Mouse (Mus musculus) cerebellum, adult 9-11 months (tissue): Measurements from ENCODE around the gene Gm49450.

Source experiments
- DNase-seq: peaks from one replicate; pipeline ENCODE4 v3.0.0; 2022

Gm49450 gene

DNA sequence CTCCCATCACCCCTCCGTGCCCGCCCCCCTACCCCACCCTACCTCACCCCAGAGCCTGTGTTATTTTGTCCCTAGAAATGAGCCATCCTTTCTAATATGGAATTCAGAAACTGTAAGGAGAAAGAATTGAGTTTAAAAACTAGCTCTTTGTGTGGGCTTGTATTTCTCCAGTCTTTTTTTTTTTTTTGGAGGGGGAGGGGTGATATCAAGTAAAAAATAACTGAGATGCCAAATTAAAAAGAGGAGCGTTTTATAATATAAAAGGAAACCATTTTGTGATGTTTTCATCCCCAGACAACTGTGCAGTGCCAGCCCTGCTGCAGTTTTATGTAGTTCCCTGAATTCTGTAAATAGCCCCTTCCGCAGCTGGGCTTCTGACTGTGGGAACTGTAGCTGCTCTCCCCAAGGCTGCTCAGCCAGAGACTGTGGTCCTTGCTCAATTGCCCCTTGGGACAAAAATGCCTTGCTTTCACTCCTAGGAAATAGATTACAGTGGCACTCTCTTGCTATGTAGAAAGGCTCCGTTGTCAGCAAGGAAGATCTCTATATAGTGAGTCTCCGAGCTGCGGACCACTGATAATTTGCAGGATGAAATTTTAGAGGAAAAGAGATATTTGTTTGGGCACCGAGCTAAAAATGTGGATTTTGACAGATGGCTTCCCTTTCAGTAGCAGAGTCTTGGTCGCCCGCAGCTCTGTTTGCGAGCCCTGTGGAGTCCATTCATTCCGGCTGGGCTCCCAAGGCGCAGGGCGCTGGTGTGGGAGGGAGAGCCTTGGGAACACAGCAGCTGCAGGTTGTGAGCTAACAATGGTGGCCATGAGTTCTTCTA is 1.3 kb upstream of the Gm49450 start:
- DNase-seq, result peak; percentile 67

DNA sequence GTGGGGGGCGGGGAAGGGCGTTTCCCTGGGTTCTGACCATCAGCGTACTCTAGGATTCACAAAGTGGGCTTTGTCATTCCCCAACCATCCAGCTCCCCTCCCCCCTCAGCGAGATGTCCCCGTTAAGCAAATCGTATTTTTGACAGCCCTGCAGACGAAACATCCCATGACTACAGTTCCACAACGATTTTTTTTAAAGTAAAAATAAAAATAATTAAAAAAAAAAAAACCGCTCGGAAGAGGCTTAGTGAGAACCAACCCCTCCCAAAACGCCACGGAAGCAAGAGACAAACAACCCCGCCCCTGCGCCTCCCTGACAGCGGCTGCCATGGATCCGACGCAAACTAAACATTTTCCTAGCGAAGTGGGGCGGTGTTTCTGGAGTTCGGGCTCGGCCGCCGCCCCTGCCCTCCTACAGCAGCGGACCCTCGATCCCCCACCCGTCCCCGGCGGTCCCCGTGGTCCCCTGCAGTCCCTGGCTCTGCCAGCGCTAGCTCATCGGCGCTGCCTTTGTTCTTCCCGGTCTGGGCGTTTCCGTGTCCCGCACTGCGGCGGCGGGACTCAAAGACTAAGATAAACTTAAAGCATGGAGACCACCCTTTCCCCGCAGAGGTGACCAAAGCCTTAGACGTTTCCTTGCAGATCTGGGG is 475 bp downstream of the Gm49450 start:
- peak; percentile 85 for DNase-seq

DNA sequence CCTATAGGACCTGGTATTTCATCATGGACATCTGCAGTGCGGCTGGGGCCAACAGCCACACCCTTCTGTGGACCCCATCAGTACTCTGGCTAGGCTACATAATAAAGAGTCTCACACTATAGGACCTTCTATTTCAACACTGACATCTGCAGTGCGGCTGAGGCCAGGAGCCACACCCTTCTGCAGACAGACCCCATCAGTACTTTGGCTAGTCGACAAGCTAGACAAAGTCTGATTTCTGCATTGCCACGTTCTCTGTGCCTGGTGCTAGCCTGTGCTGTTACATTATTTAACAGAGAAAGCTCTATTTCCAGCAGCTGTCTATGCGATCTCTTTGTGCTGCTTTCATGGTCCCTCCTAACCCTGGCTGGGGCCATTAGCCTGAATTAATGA is 1.3 kb downstream of the Gm49450 start:
- DNase-seq, result no peak

DNA sequence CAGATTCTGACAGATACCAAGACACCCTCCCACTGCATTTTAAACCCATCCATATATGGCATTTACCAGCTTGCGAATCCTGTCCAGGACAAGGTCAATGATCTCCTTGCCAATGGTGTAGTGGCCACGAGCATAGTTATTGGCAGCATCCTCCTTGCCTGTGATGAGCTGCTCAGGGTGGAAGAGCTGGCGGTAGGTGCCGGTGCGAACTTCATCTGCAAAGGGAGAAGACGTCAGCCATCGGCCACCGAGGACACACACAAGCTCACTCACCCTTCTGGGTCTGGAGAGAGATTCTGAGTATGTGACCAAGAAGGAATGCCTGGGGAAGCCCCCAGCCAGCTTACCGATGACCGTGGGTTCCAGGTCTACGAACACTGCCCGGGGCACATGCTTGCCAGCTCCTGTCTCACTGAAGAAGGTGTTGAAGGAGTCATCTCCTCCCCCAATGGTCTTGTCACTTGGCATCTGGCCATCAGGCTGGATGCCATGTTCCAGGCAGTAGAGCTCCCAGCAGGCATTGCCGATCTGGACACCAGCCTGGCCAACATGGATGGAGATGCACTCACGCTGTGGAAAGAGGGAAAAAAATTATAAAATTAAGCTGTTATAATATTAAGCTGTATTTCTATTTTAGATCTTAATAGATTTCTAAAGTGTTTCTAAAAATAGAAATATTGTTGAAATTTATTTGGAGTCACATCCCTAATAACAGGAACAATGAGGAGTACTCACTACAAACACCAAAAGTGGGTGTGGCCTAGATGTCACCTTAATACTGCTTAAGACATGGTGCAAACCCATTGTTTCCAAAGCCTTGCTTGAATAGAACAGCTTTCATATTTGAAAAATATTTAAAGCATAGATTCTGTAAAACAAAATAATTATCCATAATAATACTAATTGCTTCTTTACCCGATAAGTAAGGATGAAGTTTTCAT is 2.0 kb downstream of the Gm49450 start:
- DNase-seq, result peak; percentile 65

DNA sequence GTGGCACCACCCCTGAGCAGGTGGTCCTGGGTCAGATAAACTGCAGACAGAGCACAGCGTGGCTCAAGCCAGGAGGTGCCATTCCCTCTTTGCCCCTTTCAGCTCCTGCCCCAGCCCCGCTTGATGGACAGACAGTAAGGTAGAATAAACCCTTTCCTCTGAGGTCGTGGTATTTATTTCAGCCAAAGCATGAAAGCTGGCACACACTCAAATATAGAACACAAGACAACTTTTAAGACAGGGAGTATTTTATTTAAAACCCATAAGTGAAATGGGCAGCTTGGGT is 3.8 kb downstream of the Gm49450 start:
- DNase-seq, result no peak

DNA sequence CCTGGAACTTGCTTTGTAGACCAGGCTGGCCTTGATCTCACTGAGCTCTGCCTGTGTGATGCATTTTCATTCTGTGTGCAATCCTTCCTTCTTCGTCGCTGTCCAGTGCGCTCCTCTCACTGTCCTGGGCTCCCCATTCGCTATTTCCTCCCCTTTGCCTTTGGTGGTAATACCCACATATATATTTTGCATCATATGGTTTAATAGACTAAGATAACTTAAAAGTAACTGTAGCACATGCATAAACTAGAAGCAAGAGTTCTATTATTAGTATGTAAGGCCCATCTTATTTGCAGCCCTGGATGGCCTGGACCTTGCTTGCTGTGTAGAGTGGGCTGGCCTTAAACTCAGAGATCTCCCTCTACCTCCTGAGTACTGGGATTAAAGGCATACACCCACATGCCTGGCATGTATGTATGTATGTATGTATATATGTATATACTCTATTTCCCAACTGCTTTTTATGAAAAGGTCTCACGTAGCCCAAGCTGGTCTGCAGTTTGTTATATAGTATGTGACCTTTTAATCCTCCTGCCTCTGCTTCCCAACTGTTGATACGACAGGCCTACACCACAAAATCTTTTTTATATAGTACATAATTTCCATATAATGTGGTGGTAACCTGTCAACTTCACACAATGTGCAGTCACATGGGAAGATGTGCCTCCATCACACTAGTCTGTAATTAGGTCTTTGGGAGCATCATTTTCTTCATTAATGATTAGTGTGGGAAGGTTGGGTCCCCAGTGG is 4.3 kb downstream of the Gm49450 start:
- DNase-seq, result no peak

DNA sequence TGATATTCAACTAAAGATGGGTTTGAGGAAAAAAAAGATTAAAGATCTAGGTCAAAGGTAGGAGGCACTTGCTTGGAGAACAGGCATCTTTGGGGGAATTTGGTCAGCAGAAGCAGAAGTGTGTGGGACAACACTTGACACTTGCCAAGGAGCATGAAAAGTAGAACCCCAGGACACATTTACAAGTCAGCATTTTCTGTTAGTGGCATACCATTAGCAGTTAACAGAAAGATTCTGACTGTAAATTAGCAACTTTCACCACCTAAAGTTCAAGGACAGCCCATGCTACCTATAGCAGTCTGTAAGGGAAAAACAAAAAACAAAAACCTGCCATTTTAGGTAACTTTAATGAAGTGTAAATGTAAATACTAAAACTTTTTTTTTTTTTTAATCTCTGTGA is 5.0 kb downstream of the Gm49450 start:
- no peak for DNase-seq

DNA sequence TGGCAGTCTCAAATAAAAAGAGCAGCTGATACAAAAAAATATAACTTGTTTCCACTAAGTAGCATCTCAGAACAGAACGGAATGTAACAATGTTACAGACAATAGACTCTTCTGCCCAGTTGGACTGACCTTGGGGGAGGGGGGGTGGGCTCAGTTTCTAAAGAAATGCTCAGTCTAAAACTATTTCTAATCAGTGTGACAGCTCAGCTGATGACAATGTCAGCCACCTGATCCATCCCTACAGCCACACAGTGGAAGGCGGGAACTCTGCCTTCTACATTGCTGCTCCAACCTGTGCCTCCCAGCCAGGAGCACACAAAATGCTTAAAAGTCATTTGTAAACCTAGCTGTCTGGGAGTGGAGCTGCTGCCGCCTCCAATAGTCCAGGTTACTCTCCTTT is 5.5 kb downstream of the Gm49450 start:
- no peak for DNase-seq

DNA sequence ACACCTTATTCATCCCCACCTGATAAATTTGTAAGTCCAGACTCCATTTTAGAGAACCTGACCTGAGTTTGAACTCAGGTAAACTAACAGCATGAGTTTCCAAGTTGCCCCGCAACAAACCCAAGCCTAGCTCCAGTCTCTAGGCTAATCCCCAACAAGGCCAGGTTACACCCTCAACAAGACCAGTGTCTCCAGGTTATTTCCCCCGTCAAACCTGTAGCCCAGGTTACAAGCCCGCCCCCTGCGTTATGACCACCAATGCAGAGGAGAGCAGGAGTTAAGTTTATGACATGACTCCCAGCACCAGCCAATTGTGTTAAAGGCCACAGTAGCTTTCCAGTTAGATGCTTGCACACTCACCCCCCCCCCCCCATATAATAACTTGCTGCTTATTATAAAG is 10.2 kb downstream of the Gm49450 start:
- no peak for DNase-seq

DNA sequence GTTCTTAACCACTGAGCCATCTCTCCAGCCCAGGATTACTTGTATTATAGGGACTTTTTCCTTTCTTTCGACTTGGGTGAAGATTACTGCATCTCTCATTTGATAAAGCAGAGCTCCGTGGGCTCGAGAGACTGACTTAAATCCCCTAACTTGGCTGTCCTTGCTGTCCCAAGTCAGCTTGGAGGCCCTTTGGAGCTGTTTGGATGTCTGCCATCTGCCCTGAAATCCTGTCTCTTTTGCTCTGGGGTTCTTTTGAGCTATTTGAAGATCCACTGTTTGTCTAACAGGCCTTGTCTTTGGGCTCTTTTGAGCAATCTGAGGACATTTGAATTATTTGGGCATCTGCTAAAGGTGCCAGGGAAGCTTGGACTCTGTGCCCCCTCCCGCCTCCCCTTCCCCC is 11.3 kb downstream of the Gm49450 start:
- DNase-seq, result no peak

DNA sequence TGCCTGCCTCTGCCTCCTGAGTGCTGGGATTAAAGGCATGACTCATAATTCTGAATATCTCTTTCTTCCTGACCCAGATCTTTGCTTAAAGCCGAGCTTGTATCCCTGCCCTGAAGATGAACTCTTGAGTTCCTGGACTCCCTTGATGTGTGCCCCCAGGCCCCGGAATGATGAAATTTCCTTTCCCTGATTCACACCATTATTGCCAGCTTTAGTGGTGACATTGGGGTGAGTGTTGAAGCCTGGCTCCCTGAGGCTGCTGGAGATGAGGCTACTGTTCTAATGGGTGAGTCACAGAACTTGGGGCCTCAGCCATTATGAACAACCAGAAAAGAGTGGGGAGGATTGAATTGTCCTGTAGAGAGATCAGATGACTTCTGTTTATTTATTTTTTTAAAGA is 11.8 kb downstream of the Gm49450 start:
- DNase-seq, result no peak

DNA sequence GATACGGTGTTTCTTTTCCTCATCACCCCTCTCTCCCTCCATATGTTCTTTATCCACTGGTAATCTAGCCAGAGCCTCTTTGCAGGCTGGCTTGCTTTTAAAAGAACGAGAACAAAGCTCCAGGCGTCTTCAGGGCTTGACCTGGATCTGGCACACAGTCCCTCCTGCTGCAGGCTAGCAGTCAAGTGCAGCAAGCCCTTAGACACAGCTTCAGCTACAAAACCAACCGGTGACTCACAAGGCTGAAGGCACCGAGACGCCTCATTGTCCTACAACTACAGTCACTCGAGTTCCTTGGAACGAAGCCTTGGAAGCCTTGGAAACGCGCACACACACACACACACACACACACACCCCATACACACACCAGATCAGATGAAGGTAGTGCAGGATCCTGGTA is 12.5 kb downstream of the Gm49450 start:
- DNase-seq, result peak; percentile 63

DNA sequence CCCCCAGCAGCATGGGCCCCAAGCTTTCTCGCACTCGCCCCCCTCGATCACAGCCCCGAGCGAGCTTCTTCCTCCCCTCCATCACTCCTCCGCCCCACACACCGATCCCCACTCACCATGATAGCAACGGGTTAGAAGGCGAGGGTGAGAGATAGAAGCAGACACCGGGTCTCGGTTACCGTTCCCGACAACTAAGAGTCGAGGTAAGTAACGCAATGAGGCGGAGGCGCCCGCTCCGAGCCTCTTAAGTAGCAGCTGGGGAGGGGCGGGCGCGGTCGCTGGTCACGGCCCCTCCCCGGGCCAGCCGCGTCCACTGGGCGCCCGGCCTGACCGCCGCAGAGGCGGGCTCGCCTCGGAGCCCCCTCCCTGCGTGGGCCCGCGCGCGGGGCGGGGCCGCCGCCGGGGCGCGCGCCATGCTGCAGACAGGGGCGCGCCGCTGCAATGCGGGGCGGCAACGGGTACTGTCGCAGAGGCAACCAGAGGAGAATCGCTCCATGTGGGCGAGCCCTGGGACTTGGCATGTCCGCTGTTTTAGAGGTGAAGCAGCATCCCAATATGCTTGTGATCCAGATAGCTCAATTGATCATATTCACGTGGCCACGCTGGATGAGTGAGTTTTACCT is 19.0 kb downstream of the Gm49450 start, which contains the start of gene Tuba1b:
Gene Tuba1b (minus strand): TSS at position 349 of the 623 bp plus-strand sequence.
- DNase-seq, result peak; percentile 95

DNA sequence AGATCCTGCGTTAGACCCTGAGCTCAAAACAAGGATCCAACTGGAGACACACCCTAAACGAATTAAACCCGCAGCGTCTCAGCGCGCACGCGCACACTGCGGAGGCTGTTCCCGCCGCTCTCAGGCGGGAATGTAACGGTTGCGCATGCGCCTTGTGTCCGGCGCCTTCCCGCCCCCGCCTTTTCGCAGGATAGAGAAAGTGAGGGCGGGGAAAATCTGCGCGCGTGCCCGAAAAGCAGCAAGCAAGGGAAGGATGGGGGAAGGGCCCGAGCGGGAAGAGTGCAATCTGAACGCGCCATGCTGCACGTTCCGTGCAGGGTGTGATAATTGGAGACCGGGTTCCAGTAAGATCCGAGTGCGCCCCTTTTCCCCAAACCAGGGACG is 19.5 kb downstream of the Gm49450 start:
- peak; percentile 97 for DNase-seq

DNA sequence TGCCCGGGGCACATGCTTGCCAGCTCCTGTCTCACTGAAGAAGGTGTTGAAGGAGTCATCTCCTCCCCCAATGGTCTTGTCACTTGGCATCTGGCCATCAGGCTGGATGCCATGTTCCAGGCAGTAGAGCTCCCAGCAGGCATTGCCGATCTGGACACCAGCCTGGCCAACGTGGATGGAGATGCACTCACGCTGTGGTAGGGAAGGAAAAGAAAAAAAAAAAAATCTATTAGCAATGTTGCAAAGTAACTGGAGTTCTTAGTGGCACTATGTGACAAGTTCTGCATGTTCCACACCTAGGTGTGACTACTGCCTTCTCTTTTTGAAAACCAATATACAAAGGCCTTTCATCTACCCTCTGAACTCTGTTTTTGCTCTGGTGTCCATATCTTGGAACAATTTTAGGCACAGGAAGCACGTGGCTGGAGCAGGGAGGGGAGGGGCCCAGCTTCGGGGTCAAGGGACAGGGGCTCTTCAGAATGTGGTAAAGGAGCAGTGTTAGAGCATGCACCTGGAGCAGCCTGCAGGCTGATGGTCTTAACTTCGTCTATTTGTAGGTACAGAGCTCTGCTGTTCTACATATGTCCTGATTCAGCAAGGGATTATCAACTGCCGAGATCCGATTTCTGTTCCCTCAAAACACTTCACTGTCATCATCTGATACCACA is 20.2 kb downstream of the Gm49450 start:
- peak; percentile 74 for DNase-seq

DNA sequence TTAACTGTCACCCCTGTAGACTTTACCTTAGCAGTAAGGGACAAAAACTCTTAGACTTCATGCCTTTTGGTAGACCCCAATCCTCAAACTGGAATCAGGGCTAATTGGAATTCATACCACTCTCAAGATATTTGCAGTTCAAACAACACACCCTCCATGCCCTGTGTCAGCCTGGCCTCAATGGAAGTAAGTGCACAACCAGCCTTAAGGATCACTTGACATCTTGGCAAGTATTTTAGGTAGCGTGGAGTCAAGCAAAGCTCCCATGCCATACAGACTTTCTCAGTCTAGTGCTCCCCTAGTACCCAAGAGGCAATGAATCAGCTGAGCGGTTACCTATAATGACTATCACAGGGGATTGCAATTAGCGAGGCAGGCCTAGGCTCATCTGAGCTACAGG is 22.4 kb downstream of the Gm49450 start:
- no peak for DNase-seq

DNA sequence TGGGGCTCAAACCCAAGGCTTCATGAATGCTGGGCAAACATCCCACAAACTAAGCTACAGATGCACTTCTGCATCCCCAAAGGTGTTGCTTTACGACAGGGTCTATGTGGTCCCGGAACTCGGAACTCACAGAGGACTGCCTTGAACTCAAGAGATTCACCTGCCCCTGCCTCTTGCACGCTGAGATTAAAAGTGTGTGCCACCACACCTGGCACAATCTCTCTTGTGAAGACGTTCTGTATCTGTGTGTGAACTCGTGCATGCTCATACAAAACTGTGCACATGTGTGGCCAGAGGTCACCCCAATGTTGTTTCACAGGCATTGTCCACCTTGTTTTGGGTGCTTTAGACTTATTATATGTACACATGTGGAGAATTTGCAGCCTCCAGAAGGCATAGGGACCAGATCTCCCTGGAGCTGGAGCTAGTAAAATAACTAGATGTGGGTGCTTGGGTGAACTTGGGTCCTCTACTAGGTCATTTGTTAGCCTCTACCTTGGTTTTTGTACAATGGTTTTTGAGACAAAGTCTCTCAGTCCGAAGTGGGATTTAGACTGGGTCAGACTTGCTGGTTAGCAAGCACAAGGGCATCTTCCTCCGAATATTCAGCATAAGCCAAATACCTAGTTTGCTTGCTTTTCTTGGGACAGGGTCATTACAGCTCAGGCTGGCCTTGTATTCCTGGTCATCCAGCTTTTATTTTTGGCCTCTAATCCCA is 23.2 kb downstream of the Gm49450 start:
- no peak for DNase-seq

DNA sequence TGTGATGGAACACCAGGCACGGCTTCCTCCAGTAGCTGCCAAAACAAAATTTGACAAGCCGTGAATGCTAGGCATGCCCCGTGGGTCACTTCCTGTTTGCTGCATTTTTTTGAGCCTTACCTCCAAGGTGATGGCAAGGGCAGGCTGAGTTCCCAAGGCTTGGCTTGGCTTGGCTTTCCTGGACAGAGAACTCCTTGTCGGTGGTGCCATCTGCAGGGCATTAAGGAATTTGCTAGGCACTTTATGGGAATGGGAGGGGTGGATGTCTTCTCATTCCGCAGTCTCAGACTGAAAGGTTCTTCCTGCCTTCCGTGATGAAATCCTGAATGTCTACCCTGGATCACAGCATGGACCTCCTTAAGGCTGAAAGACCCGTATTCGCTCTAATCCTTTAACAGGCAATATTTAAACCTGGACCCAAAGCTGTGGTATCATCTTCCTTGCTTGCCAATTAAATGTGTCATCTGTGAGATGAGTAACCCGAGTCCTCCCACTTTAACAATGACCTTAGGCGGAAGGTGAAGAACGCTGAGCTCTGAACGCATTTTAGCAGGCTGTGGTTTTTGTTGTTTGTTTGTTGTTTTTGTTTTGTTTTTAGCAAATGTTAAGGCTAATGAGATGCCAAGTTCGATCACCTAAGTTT is 24.6 kb downstream of the Gm49450 start:
- peak; percentile 85 for DNase-seq

DNA sequence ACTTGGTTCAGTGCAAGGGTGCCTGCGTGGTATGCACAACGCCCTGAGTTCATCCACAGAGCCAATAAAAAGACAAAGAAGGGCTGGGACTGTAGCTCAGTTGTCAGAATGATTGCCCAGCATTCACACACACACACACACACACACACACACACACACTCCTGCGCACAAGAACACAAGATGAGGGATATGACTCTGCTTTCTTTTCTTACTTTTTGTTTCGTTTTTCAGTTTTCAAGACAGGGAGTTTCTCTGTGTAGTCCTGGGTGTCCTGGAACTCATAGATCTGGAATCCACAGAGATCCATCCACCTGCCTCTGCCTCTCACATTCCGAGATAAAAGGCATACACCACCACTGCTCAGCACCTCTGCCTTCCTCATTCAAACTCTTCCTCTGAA is 25.8 kb downstream of the Gm49450 start:
- DNase-seq, result no peak

DNA sequence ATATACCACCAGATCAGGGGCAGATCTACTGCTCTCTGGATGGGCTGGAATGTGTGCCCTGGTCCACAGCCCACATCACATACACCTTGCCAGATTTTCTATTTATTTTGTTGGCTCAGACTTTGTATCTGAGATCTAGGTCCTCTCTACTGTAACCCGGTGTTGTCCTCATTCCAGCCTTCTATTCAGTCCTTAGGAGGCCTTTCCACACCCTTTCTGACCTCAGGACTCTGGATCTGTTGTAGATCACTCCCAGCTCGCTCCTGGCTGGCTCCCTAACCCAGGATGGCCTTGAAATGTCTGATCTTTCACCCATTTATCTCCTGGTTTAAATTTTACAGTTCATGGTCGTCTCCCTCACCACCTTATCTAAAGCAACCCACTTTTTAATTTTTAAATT is 28.7 kb downstream of the Gm49450 start:
- DNase-seq, result no peak
